Mouse (Mus musculus) limb, embryonic 13.5 days (tissue): ENCODE measurements around the gene Pcbd2. TPM values are rescaled to one million over a fixed set of nuclear protein-coding genes. Genes with fewer than 3 reads are reported as not detected.

Source experiments
- ATAC-seq: fragments of 200-750 bp; cut with Nextera tagmentation; 2 replicates; pipeline ENCODE4 v1.8.0; 2017; ENCODE audit warnings: low read depth, moderate number of reproducible peaks, moderate TSS enrichment; ENCODE audit not compliant: low FRiP score
- H3K27ac ChIP-seq: fragments of 300-500 bp; sonication (generic); 2 replicates; pipeline ENCODE4 v1.5.1; 2015; ENCODE audit warnings: inconsistent platforms, mild to moderate bottlenecking, moderate library complexity
- H3K27me3 ChIP-seq: fragments of 300-500 bp; sonication (generic); 2 replicates; pipeline ENCODE4 v1.6.1; 2015; ENCODE audit warnings: mild to moderate bottlenecking, inconsistent platforms
- H3K36me3 ChIP-seq: fragments of 300-500 bp; sonication (generic); 2 replicates; pipeline ENCODE4 v1.6.1; 2015; ENCODE audit warnings: inconsistent platforms, mild to moderate bottlenecking, moderate library complexity
- H3K4me1 ChIP-seq: fragments of 300-500 bp; sonication (generic); 2 replicates; pipeline ENCODE4 v1.6.1; 2015; ENCODE audit warnings: inconsistent platforms
- H3K4me2 ChIP-seq: fragments of 300-500 bp; sonication (generic); replicated peaks from 2 replicates; pipeline ENCODE4 v1.6.1; 2015; ENCODE audit warnings: inconsistent platforms, mild to moderate bottlenecking, moderate library complexity
- H3K4me3 ChIP-seq: fragments of 300-500 bp; sonication (generic); 2 replicates; pipeline ENCODE4 v1.5.1; 2015; ENCODE audit warnings: moderate library complexity, mild to moderate bottlenecking, inconsistent platforms
- H3K9ac ChIP-seq: fragments of 300-500 bp; sonication (generic); 2 replicates; pipeline ENCODE4 v1.6.1; 2015; ENCODE audit warnings: mild to moderate bottlenecking, inconsistent platforms
- H3K9me3 ChIP-seq: fragments of 300-500 bp; sonication (generic); 2 replicates; pipeline ENCODE4 v1.6.1; 2016; ENCODE audit warnings: inconsistent platforms
- WGBS: fragments of 180-500 bp; shearing (Covaris S2); methylation state at CpG from one replicate; pipeline ENCODE4 v1.1.7; 2015; 5-methylcytosine and 5-hydroxymethylcytosine counted together
- polyA plus RNA-seq: library from polyadenylated mRNA; unstranded; fragments of >200 nt; fragmentation: Nextera tagmentation; extraction: Ambion mirVana; gene quantifications from 2 replicates; pipeline ENCODE4 v1.2.1, GENCODE M21; 2015

The Pcbd2 gene
- polyA plus RNA-seq, 1 experiment from 2014 or later = 40.2 TPM

DNA sequence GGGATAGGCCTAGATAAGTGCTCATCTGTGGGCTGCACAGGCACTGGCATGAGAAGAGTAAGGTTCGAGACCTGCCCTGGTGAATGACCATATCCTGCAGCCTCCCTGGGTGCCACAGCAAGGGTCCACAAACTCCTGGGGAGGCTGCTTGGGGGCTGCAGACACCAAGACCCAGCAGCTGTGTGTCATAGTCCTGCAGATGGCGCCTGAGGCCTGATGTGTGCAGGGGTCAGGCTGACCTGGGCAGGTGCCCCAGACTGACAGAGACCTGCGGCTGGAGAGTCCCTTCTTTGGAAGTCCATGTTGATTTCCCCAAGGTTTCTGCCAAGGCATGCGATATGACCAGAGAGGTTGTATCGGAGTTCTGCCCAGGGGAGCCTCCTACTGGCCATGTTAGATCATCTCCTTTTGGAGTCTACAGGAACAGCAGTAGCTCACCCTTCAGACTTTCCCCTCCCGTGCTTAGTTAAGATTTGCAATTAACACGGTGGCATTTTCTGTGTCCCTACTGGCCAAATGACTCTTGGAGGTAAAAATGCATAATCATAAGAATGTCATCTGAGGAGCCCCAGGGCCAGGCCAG, 82.0 kb downstream of the Pcbd2 start:
- 0 out of 2 replicates have a peak, but pooled peaks cover 4% of the 10 kb centered on the region for H3K27me3 ChIP-seq
- WGBS = 66% methylated on average over 7 of the region's 7 CpGs

DNA sequence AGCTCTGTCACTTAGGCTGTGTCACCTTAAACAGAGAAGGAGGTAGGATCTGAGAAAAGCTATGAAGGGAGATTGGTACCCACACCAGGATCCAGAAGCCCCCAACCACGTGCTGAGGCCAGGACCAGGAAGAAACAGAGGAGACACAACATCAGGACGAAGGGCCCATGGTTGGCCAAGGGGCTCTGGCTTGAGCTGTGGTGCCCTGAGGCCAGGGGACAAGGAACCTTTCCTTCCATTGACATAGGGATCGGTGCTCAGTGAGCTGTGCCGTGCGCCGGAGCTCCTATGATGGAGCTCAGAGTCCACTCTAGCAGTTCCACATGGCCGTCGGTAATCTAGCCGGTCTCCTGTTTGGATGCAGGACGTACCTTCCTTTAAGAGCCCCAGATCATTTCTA, 82.5 kb downstream of the Pcbd2 start:
- WGBS = 92% methylated on average over 10 of the region's 10 CpGs
- 0 out of 2 replicates have a peak, but pooled peaks cover 4% of the 10 kb centered on the region for H3K27me3 ChIP-seq
- H3K4me3 ChIP-seq = no peak overlapping the region
- H3K4me1 ChIP-seq = peaks cover 10% of the 10 kb centered on the region
- no peak overlapping the region for H3K27ac ChIP-seq
- H3K9ac ChIP-seq = no peak overlapping the region
- H3K36me3 ChIP-seq = no peaks in the 10 kb centered on the region
- no peak for ATAC-seq
- H3K4me2 ChIP-seq = no peak overlapping the region
- H3K9me3 ChIP-seq = no peaks in the 10 kb centered on the region

More for the DNA sequence above, 82.0 kb downstream of the Pcbd2 start:
- Histone ChIP-seq H3K4me2 (no peak overlapping the region), H3K27ac (no peak overlapping the region), H3K4me3 (no peak overlapping the region), H3K36me3 (no peaks in the 10 kb centered on the region), H3K4me1 (peaks cover 10% of the 10 kb centered on the region), H3K9ac (no peak overlapping the region), H3K9me3 (no peaks in the 10 kb centered on the region)
- ATAC-seq = no peak

DNA sequence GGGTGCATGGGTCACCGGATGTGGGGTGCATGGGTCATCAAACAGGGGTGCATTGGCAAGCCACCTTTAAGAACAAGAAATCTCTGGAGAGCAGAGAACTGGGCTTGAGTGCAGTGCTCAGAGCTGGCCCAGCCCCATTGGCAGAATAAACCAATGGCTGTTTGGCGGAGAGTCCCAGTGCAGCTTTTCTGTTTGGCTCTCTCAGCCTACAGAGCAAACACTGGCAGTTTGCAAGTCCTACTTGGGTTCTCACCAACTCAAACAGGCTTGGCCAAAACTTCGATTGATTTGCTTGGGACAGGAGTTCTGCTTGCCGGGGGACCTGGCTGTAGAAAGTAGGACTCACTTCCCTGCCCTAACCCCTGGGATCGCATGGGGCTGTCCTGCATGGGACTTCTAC, 83.8 kb downstream of the Pcbd2 start:
- H3K9me3 ChIP-seq = no peaks in the 10 kb centered on the region
- H3K36me3 ChIP-seq = no peaks in the 10 kb centered on the region
- no peak overlapping the region for H3K4me3 ChIP-seq
- peaks cover 13% of the 10 kb centered on the region for H3K4me1 ChIP-seq
- ATAC-seq = no peak
- 80% methylated on average over 5 of the region's 5 CpGs for WGBS
- no peak overlapping the region for H3K4me2 ChIP-seq
- H3K9ac ChIP-seq = no peak overlapping the region
- no peak overlapping the region for H3K27ac ChIP-seq
- 0 out of 2 replicates have a peak, but pooled peaks cover 4% of the 10 kb centered on the region for H3K27me3 ChIP-seq

DNA sequence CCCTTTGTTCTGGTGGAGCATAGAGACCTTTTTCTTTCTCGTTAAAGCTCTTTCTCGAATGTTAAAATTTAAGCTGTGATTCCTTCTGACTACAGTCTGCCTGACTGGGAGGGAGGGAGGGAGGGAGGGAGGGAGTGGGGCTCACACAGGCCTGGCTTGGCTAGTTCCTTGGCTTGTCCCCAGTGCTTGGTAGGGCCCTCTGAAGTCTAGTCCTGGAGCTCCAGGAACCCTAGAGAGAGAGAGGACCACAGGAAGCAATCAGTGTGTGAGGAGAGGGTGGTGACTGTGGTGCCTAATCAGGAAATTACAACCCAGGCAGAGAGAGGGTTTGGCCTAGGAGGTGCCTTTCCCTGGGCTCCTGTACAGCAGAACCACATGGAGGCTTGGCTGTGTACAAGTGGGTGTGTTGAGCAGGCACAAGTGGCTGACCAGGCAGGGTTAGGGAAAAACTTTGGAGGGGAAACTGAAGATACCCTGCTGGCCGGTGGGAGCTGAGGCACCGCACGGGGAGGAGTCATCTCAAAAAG, 86.4 kb downstream of the Pcbd2 start:
- Histone ChIP-seq H3K4me2 (no peak overlapping the region), H3K4me1 (peaks cover 33% of the 10 kb centered on the region), H3K9ac (no peak overlapping the region), H3K36me3 (no peaks in the 10 kb centered on the region), H3K4me3 (no peak overlapping the region), H3K27me3 (0 out of 2 replicates have a peak, but pooled peaks cover 4% of the 10 kb centered on the region), H3K9me3 (no peaks in the 10 kb centered on the region), H3K27ac (peak overlapping the region; percentile 39; the same call in 1 of the 2 replicates)
- no peak for ATAC-seq
- 49% methylated on average over 5 of the region's 5 CpGs for WGBS

DNA sequence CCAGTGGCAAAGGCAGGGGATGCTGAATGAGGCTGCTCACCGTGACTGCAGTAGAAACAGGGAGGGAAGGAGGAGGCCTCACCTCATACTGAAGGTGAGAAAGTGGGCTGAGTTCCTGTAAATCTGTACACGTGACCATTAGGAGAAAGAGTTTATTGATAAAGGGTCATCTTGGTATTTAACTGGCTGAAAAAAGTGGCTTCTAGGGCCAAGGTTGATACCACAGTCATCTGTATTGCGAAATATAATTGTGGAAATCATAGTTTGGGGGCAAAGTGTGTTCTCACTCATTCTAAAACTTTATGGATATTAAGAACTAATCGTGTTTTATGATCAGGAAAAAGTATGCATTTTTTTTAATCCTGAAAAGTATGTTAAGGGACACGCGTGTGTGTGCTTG, 87.7 kb downstream of the Pcbd2 start:
- Histone ChIP-seq H3K4me2 (no peak overlapping the region), H3K27me3 (peaks cover 4% of the 10 kb centered on the region; the same call in 1 of the 2 replicates), H3K4me3 (no peak overlapping the region), H3K36me3 (no peaks in the 10 kb centered on the region), H3K4me1 (peaks cover 33% of the 10 kb centered on the region), H3K27ac (no peak overlapping the region), H3K9me3 (no peaks in the 10 kb centered on the region), H3K9ac (no peak overlapping the region)
- ATAC-seq = no peak
- 81% methylated on average over 6 of the region's 6 CpGs for WGBS

DNA sequence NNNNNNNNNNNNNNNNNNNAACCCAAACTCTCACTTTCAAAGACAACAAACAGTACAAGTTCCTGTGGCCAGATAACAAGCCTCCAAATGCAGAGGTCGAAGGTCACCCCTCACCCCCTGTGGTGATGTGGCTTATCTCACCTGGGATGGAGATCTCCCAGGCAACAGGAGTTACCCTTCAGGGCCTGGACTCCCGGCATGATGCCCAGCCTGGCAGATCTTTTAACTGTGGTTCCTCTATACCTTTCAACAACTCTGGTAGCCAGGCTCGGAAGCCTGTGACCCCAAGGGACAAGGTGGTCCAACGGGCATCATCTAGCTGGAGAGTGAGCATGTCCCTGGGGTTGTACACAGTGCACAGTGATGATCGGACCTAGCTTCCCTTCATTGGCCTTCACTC, 95.3 kb downstream of the Pcbd2 start:
- Histone ChIP-seq H3K27ac (no peak overlapping the region), H3K4me2 (no peak overlapping the region), H3K9ac (no peak overlapping the region), H3K4me1 (peaks cover 40% of the 10 kb centered on the region), H3K27me3 (peaks cover 58% of the 10 kb centered on the region), H3K36me3 (peaks cover 15% of the 10 kb centered on the region), H3K4me3 (no peak overlapping the region), H3K9me3 (no peaks in the 10 kb centered on the region)
- 58% methylated on average over 5 of the region's 5 CpGs for WGBS
- no peak for ATAC-seq

DNA sequence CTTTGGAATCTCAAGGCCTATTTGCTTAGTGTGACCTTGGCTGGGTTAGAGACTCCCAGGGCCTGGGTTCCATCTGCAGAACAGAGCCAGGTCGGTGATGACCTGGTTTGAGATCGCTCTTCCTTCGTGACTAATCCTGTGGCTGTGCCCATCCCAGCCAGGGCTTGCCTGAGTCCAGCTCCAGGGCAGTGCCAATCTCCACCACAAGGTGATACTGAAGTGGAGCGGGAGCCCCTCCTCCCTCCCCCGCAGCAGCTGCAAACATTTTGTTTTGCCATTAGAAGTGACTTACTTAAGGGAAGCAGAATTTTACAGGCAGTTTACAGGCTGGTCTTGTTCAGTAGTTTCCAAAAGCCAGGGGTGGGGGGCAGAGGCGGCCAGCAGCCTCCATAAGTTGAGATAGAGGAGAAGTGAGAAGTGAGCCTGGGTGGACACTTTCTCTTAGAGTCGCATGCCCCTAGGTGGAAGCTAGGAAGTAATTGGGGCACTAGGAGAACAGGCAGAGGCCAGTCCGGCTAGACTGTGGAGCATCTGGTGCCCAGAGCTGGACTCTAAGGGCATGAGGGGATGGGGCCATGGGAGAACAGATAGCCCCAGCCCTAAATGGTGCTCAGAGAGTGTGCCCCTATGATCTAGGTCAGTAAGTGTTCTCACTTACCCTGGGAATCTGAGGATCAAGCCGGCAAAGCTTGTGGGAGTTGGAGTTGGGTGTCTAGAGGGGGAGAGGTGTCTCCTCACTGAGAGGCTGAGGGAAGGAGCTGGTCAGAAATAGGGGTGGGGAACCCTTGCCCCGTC, 97.2 kb downstream of the Pcbd2 start:
- WGBS = 10% methylated on average over 10 of the region's 10 CpGs
- peaks cover 15% of the 10 kb centered on the region for H3K36me3 ChIP-seq
- H3K27ac ChIP-seq = peak overlapping the region; percentile 87; the same call in 1 of the 2 replicates
- peak overlapping the region; percentile 84 for H3K9ac ChIP-seq
- no peaks in the 10 kb centered on the region for H3K9me3 ChIP-seq
- H3K27me3 ChIP-seq = peaks cover 76% of the 10 kb centered on the region
- H3K4me3 ChIP-seq = peak overlapping the region; percentile 42
- peaks cover 44% of the 10 kb centered on the region for H3K4me1 ChIP-seq
- peak overlapping the region; percentile 66 for H3K4me2 ChIP-seq
- ATAC-seq = no peak

DNA sequence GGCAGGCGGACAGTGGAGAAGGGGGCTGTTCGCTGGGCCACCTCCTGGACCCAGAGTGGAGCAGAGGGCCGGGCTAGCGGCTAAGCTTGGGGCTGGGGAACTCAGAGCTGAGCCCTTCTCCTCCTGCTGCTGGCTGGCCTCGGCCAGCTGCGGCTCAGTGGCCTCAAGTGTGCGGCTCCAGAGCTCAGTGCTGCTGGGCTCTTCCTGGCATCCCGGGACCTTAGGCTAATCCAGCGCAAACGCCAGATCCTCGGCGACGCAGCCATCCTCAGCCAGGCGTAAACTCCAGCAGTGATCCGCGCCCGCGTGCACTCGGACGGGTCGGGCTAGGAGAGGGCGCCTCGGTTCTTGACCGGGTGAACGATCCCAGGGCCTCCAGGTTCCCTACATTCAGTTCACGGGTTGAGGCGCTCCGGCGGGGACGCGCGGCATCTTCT, 98.1 kb downstream of the Pcbd2 start:
- under 1% methylated on average over 32 of the region's 32 CpGs for WGBS
- H3K9me3 ChIP-seq = no peaks in the 10 kb centered on the region
- peak overlapping the region; percentile 42 for H3K4me3 ChIP-seq
- peaks cover 48% of the 10 kb centered on the region for H3K4me1 ChIP-seq
- peak overlapping the region; percentile 66 for H3K4me2 ChIP-seq
- H3K27me3 ChIP-seq = peaks cover 81% of the 10 kb centered on the region
- H3K36me3 ChIP-seq = peaks cover 15% of the 10 kb centered on the region
- peak; percentile 29; the same call in 1 of the 2 replicates for ATAC-seq
- peak overlapping the region; percentile 84 for H3K9ac ChIP-seq
- H3K27ac ChIP-seq = peak overlapping the region; percentile 87

DNA sequence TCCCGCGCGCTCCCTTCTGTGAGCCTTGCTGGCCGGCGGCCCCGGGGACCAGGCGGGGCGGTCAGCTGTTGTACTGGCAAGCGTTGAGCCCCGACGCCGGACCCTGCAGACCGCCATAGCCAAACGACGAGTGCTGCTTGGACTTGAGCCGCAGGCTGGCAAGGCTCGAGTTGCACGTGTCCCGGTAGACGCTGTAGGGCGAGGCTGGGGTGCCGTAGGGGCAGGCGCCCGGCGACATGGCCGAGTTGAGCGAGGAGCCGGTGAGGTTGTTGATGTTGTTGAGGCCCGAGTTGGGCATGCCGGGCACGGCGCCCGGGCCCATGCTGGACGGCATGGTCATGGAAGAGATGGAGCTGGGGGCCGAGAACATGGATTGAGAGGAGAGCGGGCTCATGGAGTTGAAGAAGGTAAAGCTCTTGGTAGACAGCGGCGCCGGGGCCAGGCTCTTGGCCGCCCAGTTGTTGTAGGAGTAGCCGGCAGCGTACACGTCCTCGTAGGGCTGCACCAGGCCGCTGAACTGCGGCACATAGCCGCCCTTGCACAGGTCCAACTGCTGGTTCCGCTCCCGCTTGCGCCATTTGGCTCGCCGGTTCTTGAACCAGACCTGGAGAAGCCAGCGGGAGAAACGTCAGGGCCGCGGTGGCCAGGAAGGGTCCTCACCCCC, 99.0 kb downstream of the Pcbd2 start:
- Histone ChIP-seq H3K36me3 (peaks cover 15% of the 10 kb centered on the region), H3K4me1 (peaks cover 55% of the 10 kb centered on the region), H3K27ac (peak overlapping the region; percentile 87), H3K9ac (peak overlapping the region; percentile 84), H3K27me3 (peaks cover 86% of the 10 kb centered on the region), H3K9me3 (no peaks in the 10 kb centered on the region), H3K4me2 (peak overlapping the region; percentile 66), H3K4me3 (peak overlapping the region; percentile 42)
- ATAC-seq = no peak
- 3% methylated on average over 53 of the region's 56 CpGs for WGBS
